Mouse (Mus musculus) cerebellum, postnatal 25 days (tissue): ENCODE data around the gene Tubb5.

Source experiments
- DNase-seq, 2 experiments: peaks; one replicate each; pipeline ENCODE4 v3.0.0; 2021; ENCODE audit warnings: mixed read lengths in 2 of 2

The Tubb5 gene

DNA sequence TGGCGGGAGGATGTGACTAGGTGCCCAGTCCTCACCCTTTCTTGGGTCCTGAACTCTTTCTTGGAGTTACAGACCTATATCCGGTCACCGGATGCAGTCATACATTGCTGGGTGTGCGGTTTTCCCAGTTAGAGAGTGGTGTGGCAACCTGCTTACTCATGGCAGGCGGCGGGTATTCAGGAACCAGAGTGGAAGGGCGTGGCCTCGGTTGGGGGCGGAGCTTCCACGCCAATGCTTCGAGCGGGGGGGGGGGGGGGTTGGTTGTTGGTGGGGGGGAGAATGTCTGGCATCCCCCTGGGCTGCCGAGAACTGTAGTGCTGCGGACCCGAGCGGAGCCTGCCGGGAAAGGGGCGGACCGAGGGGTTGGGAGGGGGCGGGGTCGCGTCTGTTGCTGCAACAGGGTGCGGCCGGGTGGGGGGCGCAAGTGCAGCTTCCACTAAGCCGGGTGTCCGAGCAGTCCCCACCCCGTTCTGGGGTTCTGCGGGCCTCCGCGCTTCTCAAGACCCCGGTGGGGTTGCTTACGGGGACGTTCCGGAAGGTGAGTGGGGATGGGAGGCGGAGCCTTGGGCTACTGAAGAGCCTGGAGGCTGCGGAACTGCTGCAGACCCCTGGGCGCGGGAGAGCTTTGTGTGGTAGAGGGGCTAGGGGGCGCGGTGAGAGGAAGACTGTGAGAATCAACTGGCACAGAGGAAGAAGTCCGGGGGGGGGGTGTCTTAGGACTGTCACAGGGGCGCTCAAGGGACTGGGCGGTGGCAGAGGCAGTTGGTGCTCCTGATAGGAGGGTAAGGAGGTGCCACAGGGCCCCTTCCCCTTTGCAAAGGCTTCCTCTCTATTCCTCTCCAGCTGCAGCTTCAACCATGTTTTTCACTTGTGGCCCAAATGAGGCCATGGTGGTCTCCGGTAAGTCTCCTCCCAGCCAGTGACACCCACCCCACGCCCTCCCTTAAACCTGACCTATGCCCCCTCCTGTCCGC lies 14.9 kb downstream of the Tubb5 start, which contains the start of gene Flot1:
TSS of gene Flot1 (plus strand) at position 267 of the 974 bp plus-strand sequence.
- peak; percentile 80 to 88 for DNase-seq

DNA sequence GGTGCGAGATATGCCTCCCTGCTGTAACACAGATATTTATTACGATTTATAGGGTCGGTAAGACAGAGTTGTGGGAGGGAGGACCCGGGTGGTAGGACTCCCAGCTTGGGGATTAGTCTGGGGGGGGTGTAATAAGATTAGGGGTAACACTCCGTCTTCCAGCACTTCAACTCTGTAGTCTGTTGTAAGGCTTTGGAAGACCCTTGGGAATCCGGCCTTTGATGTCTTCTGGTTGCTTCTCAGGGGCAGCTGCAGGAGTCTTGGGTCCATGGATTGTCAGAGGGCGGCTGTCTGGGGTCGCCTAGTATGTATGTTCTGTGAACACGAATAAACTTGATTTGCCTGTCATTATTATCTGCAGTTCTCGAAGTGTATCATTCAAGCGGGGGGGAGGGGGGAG lies 15.5 kb downstream of the Tubb5 start:
- DNase-seq: no peak

DNA sequence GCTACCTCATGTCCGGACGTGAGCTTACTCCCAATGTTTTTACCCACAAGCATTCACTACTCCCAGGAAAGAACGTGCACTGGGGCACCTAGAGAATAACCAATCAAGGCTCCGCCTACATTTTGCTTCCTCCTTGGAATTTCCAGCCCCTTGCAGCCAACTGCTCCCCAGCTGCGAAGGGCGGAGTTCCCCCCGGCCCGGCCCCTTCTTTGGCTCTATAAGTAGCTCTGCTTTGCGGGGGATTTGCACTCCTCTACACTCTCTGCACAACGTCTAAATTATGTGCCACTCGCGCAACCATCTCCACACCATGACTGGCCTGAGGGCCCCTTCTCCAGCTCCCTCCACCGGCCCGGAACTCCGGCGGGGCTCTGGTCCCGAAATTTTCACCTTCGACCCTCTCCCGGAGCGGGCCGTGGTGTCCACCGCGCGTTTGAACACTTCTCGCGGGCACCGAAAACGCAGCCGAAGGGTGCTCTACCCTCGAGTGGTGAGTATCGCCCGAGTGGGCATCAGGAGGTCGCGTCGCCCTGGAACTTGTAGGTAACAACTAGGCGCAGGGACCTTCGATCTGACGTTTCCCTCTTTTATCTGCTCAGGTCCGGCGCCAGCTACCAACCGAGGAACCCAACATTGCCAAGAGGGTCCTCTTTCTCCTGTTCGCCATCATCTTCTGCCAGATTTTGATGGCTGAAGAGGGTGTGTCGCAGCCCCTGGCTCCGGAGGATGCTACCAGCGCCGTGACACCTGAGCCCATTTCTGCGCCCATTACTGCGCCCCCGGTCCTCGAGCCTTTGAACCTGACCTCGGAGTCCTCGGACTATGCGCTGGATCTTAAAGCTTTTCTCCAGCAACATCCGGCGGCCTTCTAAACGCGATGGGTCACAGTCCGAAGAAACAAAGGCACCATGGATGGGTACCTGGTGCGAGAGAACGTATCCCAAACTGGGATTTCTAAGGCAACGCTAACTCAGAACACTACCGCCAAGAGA lies 16.4 kb downstream of the Tubb5 start, which contains the start of gene Ier3:
TSS of gene Ier3 (plus strand) at position 246 of the 992 bp plus-strand sequence.
- peak; percentile 70 to 71 for DNase-seq

DNA sequence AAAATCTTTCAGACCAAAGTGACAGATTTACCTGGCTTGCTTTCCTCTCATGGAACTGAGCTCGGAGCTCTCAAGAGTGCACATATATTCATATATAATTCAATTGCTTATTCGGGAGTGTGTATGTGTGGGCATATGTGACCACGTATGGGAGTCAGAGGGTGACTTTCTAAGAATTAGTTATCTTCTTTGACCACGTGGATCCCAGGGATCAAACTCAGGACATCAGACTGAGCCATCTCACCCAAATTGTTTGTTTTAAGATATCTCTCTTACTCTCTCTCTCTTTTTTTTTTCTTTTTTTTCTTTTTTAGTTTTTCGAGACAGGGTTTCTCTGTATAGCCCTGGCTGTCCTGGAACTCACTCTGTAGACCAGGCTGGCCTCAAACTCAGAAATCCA lies 18.0 kb downstream of the Tubb5 start:
- DNase-seq: no peak

DNA sequence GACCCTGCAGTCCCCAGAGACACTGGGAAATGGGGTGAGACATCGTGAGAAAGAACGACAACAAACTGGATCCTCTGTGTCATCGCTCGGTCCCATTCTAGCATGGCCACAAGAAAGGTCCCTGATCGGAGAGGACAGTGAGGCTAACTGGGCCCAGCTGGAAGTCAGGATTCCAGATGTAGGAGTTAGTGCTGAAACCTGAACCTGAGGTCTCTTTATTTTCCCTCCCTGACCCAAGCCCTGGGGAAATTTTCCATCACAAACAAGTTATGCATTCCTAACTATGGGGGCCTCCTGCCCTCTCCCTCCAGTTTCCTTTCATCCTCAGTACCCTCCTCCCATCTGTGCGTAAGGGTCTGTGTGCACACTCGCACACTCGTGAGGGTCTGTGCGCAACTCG lies 20.9 kb downstream of the Tubb5 start:
- no peak for DNase-seq

DNA sequence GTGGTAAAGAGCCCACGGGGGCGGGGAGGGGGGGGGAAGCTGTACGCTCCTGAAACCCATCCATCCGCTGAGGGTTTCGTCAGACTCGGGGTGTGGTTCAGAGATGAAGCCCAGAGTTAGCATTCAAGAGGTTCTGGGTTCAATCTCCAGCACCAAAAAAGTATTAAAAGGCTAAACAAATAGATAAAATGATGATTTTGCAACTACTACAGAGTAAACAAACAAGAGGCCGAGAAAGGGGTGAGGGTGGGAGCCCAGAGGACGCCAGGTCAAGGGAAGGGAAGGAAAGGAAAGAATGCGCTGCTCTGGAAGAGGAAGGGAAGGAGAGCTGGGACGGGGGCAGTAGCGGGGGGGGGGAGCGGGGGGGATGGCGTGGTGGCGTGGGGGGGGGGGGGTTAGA lies 21.4 kb downstream of the Tubb5 start:
- no peak for DNase-seq

DNA sequence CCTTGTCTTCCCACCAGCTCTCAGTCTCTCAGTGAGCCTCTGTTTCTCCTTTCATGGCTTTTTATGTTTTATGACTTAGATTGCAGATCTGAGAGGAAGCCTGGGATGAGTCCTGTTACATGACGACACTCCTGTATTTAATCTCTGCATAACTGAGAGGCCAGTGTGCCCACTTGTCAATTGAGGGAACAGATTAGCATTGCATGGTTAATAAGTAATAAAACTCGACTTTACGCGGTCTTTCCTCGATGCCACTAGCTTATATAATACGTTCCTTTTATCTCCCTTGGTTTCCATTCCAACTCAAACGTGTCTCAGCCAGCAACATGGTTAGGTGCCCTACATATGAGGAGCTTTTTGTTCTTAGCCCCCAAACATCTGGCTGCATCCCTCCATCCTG lies 22.3 kb downstream of the Tubb5 start:
- DNase-seq: no peak

DNA sequence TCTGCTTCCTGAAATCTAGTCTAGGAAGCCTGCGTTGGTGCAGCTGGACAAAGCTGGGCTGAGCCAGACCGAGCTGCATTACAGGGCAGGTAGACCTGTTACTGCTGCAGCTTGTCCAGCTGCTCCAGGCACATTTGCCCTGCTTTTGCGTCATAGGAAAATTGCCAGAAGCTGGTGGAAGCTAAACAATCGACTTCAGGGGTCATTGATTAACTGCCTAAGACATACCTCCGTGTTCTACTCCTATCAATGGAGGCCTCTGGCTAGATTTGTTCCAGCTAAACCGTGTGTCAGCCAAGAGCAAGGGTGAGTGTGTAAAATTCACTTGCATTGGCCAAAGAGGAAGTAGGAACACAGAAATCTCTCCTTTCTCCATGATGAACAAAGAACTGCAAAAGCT lies 23.4 kb downstream of the Tubb5 start:
- DNase-seq: no peak

DNA sequence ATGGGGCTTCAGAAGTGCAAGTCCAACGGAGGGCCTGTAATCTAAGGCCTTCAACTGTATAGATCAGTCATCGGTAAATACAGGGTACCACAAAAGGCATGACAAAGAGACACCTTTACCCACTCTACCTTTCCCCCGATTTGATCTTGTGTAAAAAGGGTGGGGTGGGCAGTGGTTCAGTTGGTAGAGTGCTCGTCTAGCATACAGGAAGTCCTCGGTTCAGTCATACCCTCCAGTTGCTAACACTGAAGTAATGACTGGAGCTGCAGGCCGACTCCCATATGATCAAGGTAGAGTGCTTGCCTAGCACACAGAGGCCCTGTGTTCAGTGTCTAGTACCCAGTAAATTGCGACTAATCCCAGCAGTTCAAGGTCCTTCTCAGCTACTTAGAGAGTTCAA lies 24.5 kb downstream of the Tubb5 start:
- no peak for DNase-seq

DNA sequence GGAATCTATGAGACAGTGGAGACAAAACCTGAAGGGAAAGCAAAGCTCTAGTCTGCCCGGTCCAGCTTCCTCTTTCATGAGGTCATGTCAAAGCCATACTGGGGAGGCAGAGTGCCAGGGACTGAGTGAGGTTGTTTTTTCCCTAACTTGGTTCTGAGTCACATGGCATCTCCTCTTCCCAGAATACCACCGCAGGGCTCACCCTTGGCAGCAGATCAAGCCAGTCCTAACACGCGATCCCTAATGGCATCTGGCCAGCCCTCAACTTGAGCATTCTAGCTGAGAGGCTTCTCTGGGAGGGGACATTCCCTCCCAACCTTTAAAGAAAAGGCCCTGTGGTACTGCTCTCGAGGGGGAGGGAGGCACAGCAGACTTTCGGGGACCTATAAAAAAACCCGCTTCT lies 24.9 kb downstream of the Tubb5 start:
- peak; percentile 44 to 63 for DNase-seq

DNA sequence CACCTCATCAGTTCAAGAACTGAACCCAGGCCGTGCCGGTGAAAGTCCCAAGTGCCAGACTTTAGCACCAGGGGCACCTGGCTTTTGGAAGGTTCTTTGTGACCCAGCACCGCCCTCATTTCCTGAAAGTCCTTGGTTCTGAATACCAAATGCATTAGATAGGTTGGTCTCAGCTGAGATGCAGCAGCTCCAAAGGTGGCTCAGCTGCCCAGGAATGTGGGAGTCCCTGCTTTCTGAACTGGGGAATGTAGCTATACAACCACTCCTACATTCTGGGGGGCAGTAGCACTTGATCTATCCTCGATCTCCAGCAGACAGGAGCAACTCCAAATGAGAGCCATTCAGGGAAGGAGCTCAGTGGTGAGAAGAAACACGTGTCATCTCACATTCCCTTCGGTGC lies 25.4 kb downstream of the Tubb5 start:
- DNase-seq: no peak

DNA sequence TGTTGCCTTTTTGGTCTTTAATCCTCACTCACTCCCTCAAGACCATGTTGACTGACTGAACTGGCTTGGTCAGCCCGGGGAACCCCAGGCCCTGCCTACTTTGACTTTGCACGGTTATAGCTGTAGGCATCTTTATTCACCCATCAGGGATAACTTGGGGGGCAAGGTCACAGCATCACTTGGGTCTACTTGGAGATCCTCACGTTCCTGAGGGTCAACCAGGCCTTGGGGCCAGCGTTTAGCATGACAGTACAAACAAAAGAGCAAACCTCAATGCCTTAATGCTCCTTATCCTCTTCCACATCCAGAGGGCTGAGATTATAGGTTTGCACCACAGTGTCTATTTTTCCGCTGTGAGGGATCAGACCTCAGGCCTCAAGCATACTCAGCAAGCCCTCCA lies 25.8 kb downstream of the Tubb5 start:
- DNase-seq: no peak

DNA sequence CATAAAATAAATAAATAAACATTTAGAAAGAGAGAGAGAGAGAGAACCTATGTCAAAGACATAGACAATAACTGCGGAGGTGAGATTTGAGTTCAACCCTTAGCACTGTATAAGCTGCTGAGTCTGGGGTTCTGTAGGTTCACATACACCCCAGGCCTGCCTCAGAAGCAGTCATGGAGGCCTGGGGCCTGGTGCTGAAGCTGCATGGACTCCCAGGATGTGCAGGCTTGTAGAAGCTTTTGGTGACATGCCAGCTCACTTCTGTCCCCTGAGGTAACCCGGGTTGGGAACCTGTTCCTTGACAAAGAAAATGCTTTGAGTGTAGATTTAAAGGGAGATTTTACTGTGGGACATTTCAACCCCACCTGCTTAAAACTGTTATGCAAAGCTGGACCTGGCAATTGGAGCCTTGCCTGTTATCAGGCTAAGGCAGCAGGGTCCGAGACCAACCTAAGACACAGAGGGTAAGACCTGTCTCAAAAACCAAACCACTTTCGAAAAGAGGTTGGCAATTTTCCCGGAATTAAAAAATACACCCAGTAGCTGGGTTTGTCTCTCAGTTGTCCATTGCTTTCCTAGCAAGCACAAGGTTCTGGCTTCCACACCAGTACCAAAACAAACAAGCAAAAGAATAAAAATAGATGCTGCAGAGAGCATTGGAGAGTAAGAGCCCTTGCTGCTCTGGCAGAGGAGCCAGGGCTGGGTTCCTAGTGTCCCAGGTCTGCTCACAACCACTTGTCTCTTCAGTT lies 27.0 kb downstream of the Tubb5 start:
- DNase-seq: no peak

DNA sequence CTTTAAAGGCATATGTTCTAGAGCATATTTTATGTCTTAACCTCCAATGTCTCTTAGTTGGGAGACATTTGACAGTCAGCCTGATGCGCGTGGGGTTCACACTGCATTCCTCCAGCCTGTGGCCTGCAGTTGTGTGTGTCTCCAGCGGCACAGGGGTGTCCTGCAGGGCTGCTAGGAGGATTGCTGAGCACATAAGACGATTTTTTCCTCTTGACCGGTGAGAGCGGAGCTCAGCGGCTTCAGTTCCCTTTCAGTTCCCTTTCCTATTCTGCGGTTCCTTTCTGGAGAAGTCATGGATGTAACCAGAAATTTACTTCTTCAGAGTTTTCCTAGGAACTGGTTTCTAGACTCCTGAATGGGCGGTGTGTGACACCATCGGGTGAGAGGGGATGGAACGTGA lies 28.7 kb downstream of the Tubb5 start:
- no peak for DNase-seq

DNA sequence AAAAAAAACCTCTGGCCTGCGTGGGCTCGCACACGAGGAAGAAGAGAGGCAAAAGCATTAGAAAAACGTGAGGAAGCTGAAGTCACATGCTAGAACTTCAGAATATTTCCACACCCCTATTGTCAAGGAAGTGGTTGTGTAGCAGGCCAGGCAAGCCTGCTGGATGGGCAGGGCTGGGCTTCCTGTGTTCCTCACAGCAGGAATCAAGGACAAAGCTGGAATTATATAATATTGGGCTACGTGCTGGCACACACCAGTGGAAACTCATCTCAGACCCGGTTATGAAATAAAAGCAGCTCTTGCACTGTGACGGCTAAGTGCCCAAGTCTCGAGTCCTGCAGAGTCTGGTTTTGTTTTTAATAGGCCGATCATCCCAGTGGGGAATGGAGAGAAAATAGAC lies 30.0 kb downstream of the Tubb5 start:
- no peak for DNase-seq

DNA sequence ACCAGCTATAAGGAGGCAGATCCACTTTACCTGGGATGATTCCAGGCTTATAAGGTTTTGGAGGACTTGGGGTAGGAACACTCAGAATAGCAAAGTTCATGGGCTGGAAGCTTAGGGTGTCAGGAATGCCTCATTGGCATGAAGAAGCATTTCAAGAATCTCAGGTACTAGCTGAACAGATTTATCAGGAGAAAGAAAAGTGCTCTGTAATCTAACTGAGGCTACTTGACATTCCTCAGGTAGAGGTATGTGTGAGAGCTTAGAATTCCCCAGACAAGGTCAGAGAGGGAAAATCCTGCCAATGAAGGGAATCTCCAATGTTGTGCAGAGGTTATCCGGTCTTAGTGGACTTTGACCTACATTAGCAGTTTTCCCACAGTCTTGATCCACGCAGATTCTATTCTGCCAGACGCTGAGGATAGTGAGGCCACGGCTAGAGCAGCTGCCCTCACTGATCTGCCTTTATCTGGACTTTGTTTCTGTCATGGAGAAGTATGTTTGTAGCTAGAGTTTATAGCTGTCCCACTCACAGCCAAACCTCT lies 34.2 kb downstream of the Tubb5 start:
- no peak for DNase-seq

DNA sequence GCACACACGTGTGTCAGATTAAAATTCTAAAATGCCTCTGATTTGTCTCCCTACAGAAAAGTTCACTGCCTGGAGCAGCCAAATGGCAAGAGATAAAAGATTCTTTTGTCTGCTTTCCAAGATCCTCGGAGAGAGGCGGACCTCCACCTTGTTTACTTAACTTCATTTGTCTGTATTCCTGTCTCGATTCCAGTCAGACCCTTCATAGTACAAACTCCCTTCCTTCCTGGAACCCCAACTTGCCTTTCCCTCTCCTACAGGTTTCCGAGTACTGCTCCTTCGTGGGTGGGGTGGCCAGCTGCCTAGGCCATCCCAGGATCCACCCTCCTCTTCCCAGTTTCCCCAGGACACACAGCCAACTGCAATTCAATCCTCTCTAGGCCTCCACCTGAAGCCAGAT lies 35.1 kb downstream of the Tubb5 start:
- DNase-seq: no peak

DNA sequence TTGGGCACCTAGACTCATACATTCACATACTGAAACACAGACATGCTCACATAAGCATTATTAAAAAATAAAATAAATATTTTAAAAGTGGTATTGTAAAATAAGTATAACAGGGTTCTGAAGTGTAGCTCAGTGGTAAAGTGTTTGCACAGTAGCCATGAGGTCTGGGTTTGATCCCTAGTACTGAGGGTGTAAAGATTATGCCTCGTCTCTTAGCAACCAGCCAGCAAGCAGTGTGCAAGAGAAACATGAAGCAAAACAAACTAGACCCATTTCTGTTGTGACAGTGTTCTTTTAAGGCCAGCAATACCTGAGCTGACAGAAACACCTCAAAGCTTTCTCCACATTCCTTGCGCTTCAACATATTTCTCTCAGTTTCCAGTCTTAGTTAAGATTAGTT lies 37.2 kb downstream of the Tubb5 start:
- no peak for DNase-seq

DNA sequence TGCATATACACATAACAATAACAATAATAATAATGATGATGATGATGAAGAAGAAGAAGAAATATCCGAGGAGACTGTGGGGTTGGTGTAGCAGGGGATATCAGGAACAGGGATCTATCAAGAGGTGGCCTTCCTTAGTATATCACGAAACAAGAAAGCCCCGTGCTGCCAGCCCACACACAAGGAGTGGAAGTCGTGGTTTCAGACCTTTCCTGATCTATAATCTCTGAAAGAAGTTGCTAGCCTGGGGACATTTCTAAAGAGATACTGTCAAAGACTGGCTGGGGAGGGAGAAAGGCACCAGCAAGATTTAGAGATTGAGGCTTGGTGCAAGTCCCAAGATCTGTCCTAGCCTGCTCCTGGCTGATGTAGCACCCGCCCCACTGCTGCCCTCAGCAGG lies 41.3 kb downstream of the Tubb5 start:
- no peak for DNase-seq

DNA sequence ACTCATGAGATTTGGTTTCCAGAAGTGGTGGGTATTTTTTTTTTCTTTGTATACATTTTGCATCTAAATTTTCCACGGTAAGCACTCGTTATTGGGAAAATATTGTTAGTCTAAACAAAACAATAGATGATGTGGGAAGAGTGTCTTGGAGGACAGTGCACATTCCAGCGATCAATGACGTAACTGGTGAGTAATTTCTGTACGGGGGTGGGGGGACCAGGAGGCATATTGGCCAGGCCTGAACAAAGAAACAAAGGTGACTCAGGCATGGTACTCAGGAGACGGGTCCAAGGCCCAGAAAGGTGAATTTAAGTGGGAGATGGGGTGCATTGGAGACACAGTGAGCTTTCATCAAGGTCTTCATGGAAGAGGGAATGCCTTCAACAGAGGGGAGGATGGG lies 42.5 kb downstream of the Tubb5 start:
- DNase-seq: no peak

DNA sequence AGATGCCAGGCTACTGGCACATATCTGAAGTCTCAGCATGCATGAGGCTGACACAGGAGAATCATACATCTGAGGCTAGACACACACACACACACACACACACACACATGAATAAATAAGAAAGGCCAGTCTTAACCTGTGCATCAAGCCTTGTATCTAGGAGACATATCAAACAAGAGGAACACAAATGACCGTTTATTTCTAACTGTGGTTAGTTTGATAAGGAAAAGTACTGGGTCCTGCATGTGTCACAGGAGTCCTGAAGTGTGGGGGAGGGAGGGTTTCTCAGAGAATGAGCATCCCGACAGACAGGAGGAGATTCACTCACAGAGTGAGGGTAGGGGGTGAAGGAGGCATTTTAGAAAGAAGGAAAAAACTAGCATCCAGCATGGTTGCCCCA lies 43.0 kb downstream of the Tubb5 start:
- DNase-seq: no peak

DNA sequence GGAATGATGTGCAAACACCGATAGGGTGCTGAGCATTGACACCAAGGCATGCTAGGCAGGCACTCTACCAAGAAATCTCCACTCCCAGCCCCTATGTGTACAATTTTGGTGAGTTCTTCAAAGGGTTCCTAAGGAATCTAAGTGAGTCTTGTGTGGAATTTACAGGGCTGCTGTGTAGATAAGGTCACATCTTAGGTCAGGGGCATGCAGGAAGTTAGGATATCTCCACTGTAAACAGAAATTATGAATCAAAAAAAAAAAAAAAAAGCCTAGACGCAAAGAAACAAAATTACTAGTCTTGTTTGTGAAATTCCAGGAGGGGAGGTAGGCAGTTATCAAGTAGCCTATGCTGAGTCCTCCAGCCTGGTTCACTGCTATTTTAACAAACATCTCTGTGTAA lies 45.3 kb downstream of the Tubb5 start:
- DNase-seq: no peak
